Mouse (Mus musculus): ENCODE data around the gene Srek1ip1.

GRCm38 (mm10) chr13:104763193-104763592, 29.1 kb upstream of the Srek1ip1 start:
- TF ChIP-seq POLR2A (IDR thresholded peaks at IDR 0.05; ENCODE audit: borderline replicate concordance, control insufficient read depth, low read depth, low read length) (no peak), CTCF (IDR thresholded peaks at IDR 0.05; ENCODE audit: control insufficient read depth, insufficient read depth, low read length) (no peak)

Data from bone marrow, adult 2 months (tissue).